Mouse (Mus musculus) thymus, adult 2 months (tissue): ENCODE measurements around the gene Prim2.

ENCODE experiments used
- CTCF ChIP-seq: fragments of 200-500 bp; IDR thresholded peaks from 2 replicates; pipeline ENCODE4 v1.5.1; 2012; ENCODE audit warnings: mild to moderate bottlenecking, control low read depth, low read length, moderate library complexity, borderline replicate concordance; ENCODE audit not compliant: control insufficient read depth, poor library complexity, insufficient read depth; ENCODE audit errors: extremely low read depth
- POLR2A ChIP-seq: fragments of 200-500 bp; IDR thresholded peaks from 2 replicates; pipeline ENCODE4 v1.6.1; 2012; ENCODE audit warnings: mild to moderate bottlenecking, low read length, control low read depth, moderate library complexity; ENCODE audit not compliant: control insufficient read depth, poor library complexity, insufficient read depth; ENCODE audit errors: extremely low read depth

- no peak for TF ChIP-seq POLR2A
- TF ChIP-seq CTCF = no peak
Observed at GRCm38 (mm10) chr1:33627070-33627469, 42.5 kb downstream of the Prim2 start.
